Mouse (Mus musculus) adrenal gland, adult 8-10 months (tissue): ENCODE data around the gene Swi5. TPM values are rescaled to one million over a fixed set of nuclear protein-coding genes. Genes with fewer than 3 reads are reported as not detected.
A peak's percentile ranks its signal among the peaks of the same experiment; 100 is the strongest.
"Not testable (repeated sequence)": the region's sequence is repeated elsewhere in the genome, so short reads cannot be mapped to it uniquely, and the experiment has no call there.

ENCODE experiments used
- DNase-seq: peaks from one replicate; pipeline ENCODE4 v3.0.0; 2022
- total RNA-seq, 4 experiments: library from RNA; stranded (reverse); gene quantifications; 2 replicates each; pipeline ENCODE4 v1.2.4; 2022

The Swi5 gene
- total RNA-seq, 4 experiments from 2014 or later: 263 to 285 (median 273) TPM

GRCm38 (mm10) chr2:32311443-32312317 is 23.8 kb upstream of the Swi5 start:
- no peak for DNase-seq

GRCm38 (mm10) chr2:32310096-32310845 is 22.4 kb upstream of the Swi5 start:
- DNase-seq: no peak

- DNase-seq: no peak
These were observed 21.1 kb upstream of the Swi5 start for GRCm38 (mm10) chr2:32308870-32309568.

- no peak for DNase-seq
These were observed 20.3 kb upstream of the Swi5 start for GRCm38 (mm10) chr2:32307941-32308760.

- DNase-seq: no peak
These were observed 19.4 kb upstream of the Swi5 start for GRCm38 (mm10) chr2:32307247-32307798.

DNA sequence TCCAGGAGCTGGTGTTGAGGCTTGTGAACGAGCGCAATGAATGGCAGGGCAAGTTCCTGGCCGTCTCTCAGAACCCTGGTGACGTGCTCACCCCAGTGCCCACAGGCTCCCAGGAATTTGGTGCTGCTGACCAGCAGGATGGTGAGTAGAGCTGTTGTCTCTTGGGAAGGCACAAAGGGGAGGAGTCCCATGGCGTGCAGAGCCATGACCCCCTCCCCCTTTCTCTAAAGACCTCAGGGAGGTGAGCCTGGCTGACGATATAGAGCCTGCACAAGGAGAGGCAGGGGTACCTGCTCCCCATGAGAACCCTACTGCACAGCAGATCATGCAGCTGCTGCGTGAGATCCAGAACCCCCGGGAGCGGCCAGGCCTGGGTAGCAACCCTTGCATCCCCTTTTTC is 18.3 kb upstream of the Swi5 start:
- no peak for DNase-seq

- no peak for DNase-seq
These were observed 17.8 kb upstream of the Swi5 start for GRCm38 (mm10) chr2:32305668-32306067.

- no peak for DNase-seq
These were observed 16.4 kb upstream of the Swi5 start for GRCm38 (mm10) chr2:32304145-32304832.

DNA sequence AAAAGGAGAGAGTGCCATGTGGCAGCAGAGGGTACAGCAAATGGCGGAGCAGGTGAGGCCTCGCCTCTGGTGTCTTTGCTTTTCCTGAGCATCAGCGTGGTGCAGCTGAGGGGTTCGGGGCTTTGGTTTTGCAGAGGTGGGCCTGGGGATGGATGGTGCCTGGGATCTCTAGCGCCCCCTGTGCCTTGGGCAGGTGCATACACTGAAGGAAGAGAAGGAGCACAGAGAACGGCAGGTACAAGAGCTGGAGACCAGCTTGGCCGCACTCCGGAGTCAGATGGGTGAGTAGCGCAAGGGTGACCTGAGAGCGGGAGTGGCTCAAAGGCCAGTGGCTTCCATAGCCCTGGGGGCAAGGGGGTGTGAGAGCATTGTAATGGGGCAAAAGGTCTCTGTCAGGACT is 15.1 kb upstream of the Swi5 start:
- no peak for DNase-seq

DNA sequence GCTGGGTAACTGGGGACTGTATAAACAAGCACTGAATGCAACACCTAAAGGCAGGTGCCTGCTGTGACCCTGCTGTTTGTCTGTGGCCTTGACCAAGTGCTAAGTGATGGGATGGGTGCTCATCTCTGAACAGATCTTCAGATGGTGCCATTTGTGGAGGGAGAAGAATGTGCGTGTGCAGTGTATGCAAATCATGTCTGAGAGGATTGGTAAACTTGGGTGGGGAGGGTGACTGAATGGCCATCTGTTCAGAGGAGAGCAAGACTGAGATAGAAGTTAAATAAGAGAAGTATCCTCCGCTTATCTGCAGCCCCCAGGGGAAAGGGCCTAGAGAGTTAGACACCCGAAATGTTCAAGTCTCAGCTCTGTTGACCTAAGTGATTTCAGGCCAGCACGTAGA is 11.6 kb upstream of the Swi5 start:
- no peak for DNase-seq

- not testable (repeated sequence) for DNase-seq
These were observed 8.0 kb upstream of the Swi5 start for GRCm38 (mm10) chr2:32295842-32296241.

DNA sequence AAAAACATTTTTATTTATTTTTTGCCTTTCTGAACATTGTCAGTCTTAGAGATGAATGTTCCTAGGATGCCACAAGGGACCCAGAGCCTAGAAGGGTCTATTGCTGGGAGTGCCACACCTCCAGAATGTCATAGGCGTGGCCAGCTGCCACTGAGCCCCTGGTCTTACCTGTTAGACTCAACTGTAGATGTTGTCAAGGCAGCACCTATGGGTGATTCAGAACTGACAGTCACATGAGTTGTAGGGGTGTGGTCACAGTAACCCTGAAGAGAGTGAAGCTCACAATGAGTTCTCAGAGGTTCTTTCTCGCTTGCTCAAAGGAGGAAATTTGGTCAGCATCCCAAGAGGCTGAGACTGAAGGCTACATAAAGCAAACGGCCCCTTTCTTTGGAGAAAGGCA is 7.4 kb upstream of the Swi5 start:
- no peak for DNase-seq

DNA sequence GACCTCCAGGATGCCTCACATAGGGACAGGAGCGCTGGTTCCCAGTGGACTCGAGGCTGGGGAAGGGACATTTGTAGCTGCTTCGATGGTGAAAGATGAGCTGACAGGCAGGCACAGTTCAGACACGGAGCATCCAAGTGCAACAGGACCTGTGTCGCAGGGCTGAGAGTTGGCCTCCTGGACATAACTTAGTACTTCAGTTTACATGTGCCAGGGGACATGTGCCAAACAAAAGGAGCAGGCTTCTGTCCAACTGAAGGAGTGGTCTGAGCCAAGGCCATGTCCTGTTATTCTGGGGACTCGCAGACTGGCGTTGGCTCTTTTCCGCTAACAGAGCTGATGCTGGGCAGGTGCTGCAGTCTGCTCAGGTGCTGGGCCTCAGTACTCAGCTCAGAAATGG is 6.5 kb upstream of the Swi5 start:
- no peak for DNase-seq

- no peak for DNase-seq
These were observed 1.7 kb upstream of the Swi5 start for GRCm38 (mm10) chr2:32289578-32289977.

DNA sequence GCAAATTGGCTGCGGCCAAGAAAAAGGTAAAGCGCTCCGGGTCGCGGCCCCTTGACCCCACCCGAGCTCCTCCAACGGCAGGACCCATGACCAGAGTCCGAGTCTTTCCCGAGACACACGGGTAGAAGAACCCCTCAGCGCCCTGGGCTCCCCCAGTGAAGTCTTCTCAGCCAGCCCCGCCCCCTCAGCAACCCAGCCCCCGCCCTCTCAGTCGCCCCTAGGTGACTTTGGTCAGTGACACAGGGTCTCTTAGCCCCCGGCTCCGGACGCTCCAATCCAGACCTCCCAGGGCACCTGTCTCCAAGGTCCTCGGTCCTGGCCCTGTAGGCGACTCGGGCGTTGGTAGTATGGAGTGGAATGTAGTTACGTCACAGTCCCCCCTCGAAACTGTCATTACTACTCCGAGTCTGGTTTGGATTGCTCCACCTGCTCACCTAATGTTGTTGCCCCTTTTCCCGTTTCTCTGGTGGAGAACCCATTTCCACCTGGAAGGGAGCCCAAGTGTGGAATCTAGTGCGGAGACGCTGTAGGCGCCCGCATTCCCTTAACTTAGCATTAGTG is 576 bp upstream of the Swi5 start:
- no peak for DNase-seq

- DNase-seq: peak; percentile 35
These were observed 488 bp downstream of the Swi5 start, which contains the start of gene Golga2 for GRCm38 (mm10) chr2:32287334-32287840. Gene Golga2, plus strand, starts transcription at chr2:32287384.

DNA sequence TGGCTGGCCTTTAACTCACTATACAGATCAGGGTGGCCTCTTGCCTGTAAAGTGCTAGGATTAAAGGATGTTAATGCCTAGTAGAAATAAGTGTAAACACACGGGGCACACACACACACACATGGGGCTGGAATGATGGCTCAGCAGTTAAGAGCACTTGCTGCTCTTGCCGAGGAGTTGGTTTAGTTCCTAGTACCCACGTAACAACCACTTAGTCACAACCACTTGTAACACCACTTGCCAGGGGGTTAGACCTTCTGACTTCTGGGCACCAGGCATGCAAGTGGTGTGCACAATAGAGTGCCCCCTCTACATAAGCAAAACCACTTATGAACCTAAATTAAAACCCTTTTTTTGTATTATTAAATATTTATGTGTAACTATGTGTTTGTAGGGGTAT is 3.9 kb downstream of the Swi5 start:
- DNase-seq: no peak

DNA sequence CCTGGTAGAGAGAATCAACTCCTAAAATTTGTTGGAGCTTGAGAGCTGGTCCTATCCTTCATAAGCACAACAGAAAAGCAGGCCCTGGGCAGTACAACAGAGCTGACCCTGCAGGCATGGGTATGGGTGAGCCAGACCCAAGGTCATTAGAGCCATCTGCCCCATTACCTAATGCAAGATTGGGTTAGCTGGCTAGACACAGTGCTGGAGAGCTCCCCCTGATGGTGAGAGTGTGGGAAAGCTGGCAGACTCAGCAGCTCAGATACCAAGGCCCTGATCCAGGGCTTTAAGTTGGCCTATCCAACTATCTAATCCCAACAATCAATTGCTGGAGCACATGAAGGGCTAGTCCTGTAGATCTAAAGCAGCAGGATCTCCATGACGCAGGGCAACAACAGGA is 5.1 kb downstream of the Swi5 start:
- peak; percentile 77 for DNase-seq

- DNase-seq: no peak
These were observed 5.6 kb downstream of the Swi5 start for GRCm38 (mm10) chr2:32282289-32282688.

DNA sequence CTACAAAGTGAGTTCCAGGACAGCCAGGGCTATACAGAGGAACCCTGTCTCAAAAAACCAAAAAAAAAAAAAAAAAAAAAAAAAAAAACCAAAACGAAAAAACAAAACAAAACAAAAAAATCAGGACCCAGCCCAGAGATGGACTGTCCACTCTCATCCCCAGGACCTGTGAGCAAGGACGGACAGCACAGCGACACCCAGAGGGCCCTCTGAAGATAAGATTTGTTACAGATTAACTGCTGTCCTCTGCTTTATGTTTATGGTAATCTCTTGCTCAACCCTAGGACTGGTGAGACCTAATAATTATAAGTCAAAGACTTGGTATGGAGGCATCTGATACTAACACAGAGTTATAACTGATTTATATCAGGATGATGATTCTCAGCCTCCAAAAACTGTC is 12.1 kb downstream of the Swi5 start:
- DNase-seq: no peak

GRCm38 (mm10) chr2:32260635-32261034 is 27.2 kb downstream of the Swi5 start:
- DNase-seq: no peak
